Mouse (Mus musculus) MEL (cell line): Measurements from ENCODE around the gene Orm2. TPM values are rescaled to one million over a fixed set of nuclear protein-coding genes. Genes with fewer than 3 reads are reported as not detected.
"Not testable (repeated sequence)": the region's sequence is repeated elsewhere in the genome, so short reads cannot be mapped to it uniquely, and the experiment has no call there.

Source experiments
- DNase-seq: peaks from one replicate; pipeline ENCODE4 v3.0.0; 2011; ENCODE audit warnings: low read depth, low spot score
- H3K27ac ChIP-seq: 2 replicates; pipeline ENCODE4 v1.5.1; 2012; ENCODE audit warnings: low read depth, mild to moderate bottlenecking, control low read depth, low read length, moderate library complexity; ENCODE audit not compliant: control insufficient read depth
- H3K27me3 ChIP-seq, 2 experiments: fragments of 150-350 bp in 1 of 2; sonication (generic) in 1 of 2; 2 replicates each; pipeline ENCODE4 v1.6.1; 2012; ENCODE audit warnings: low read length in 2 of 2, mild to moderate bottlenecking in 2 of 2, improper control_type of control experiment in 1 of 2, moderate library complexity in 1 of 2; ENCODE audit not compliant: insufficient read depth in 2 of 2, control insufficient read depth in 1 of 2
- H3K36me3 ChIP-seq, 2 experiments: 2 replicates each; pipeline ENCODE4 v1.6.1; 2012 to 2014; ENCODE audit warnings: low read length in 2 of 2, improper control_type of control experiment in 1 of 2, inconsistent platforms in 1 of 2, mild to moderate bottlenecking in 1 of 2; ENCODE audit not compliant: insufficient read depth in 2 of 2, control insufficient read depth in 1 of 2
- H3K4me1 ChIP-seq, 2 experiments: fragments of 150-350 bp in 1 of 2; sonication (generic) in 1 of 2; 2 replicates each; pipeline ENCODE4 v1.6.1; 2012; ENCODE audit warnings: low read length in 2 of 2, improper control_type of control experiment in 1 of 2, mild to moderate bottlenecking in 1 of 2; ENCODE audit not compliant: insufficient read depth in 2 of 2, control insufficient read depth in 1 of 2
- H3K4me3 ChIP-seq, 2 experiments: fragments of 150-350 bp in 1 of 2; sonication (generic) in 1 of 2; 2 replicates each; pipeline ENCODE4 v1.5.1; 2012; ENCODE audit warnings: low read depth in 2 of 2, low read length in 2 of 2, mild to moderate bottlenecking in 2 of 2, moderate library complexity in 2 of 2, control low read depth in 1 of 2, improper control_type of control experiment in 1 of 2; ENCODE audit not compliant: control insufficient read depth in 1 of 2, insufficient read depth in 1 of 2
- H3K79me2 ChIP-seq: 2 replicates; pipeline ENCODE4 v1.6.1; 2012; ENCODE audit warnings: mild to moderate bottlenecking, low read length, moderate library complexity; ENCODE audit not compliant: control insufficient read depth, poor library complexity, insufficient read depth
- H3K9ac ChIP-seq: 2 replicates; pipeline ENCODE4 v1.6.1; 2012; ENCODE audit warnings: low read depth, mild to moderate bottlenecking, control low read depth, low read length, moderate library complexity; ENCODE audit not compliant: control insufficient read depth, poor library complexity, severe bottlenecking
- H3K9me3 ChIP-seq: fragments of 150-350 bp; sonication (generic); replicated peaks from 2 replicates; pipeline ENCODE4 v1.6.1; 2012; ENCODE audit warnings: mild to moderate bottlenecking, low read length, improper control_type of control experiment, moderate library complexity; ENCODE audit not compliant: insufficient read depth
- BHLHE40 ChIP-seq: IDR thresholded peaks from 2 replicates; pipeline ENCODE4 v1.6.1; 2012; ENCODE audit warnings: low read depth, mild to moderate bottlenecking, inconsistent platforms, low read length, improper control_type of control experiment, borderline replicate concordance
- CHD2 ChIP-seq: IDR thresholded peaks from 2 replicates; pipeline ENCODE4 v1.6.1; 2011; ENCODE audit warnings: low read length, improper control_type of control experiment
- CTCF ChIP-seq, 3 experiments: IDR thresholded peaks in 2 of 3; conservative IDR thresholded peaks in 1 of 3; 2 replicates each; pipeline ENCODE4 v1.5.1; 2011 to 2012; ENCODE audit warnings: low read length in 3 of 3, low read depth in 2 of 3, mild to moderate bottlenecking in 2 of 3, improper control_type of control experiment in 1 of 3, inconsistent platforms in 1 of 3, mixed read lengths in 1 of 3, moderate library complexity in 1 of 3; ENCODE audit not compliant: control insufficient read depth in 1 of 3, insufficient read depth in 1 of 3, poor library complexity in 1 of 3, severe bottlenecking in 1 of 3
- E2F4 ChIP-seq: IDR thresholded peaks from 2 replicates; pipeline ENCODE4 v1.6.1; 2011; ENCODE audit warnings: low read depth, low read length, improper control_type of control experiment, borderline replicate concordance
- ELF1 ChIP-seq: IDR thresholded peaks from 2 replicates; pipeline ENCODE4 v1.6.1; 2014; ENCODE audit warnings: low read depth, mild to moderate bottlenecking, inconsistent platforms, low read length, improper control_type of control experiment, moderate library complexity
- ETS1 ChIP-seq: IDR thresholded peaks from 2 replicates; pipeline ENCODE4 v1.6.1; 2012; ENCODE audit warnings: low read depth, mild to moderate bottlenecking, inconsistent platforms, low read length, improper control_type of control experiment, moderate library complexity
- MAZ ChIP-seq: IDR thresholded peaks from 2 replicates; pipeline ENCODE4 v1.6.1; 2012; ENCODE audit warnings: low read depth, mild to moderate bottlenecking, inconsistent platforms, low read length, improper control_type of control experiment
- MXI1 ChIP-seq: IDR thresholded peaks from 2 replicates; pipeline ENCODE4 v1.6.1; 2011; ENCODE audit warnings: mild to moderate bottlenecking, low read depth, low read length, improper control_type of control experiment
- MYB ChIP-seq: IDR thresholded peaks from 2 replicates; pipeline ENCODE4 v1.6.1; 2011; ENCODE audit warnings: mild to moderate bottlenecking, low read depth, low read length, improper control_type of control experiment
- MYC ChIP-seq: IDR thresholded peaks from 2 replicates; pipeline ENCODE4 v1.6.1; 2011; ENCODE audit warnings: low read depth, mild to moderate bottlenecking, low read length, improper control_type of control experiment, moderate library complexity
- NELFE ChIP-seq: IDR thresholded peaks from 2 replicates; pipeline ENCODE4 v1.6.1; 2011; ENCODE audit warnings: low read depth, low read length, improper control_type of control experiment
- NRF1 ChIP-seq: IDR thresholded peaks from 2 replicates; pipeline ENCODE4 v1.6.1; 2014; ENCODE audit warnings: low read depth, mild to moderate bottlenecking, inconsistent platforms, low read length, improper control_type of control experiment, moderate library complexity; ENCODE audit not compliant: poor library complexity, insufficient read depth, severe bottlenecking
- RAD21 ChIP-seq: IDR thresholded peaks from 2 replicates; pipeline ENCODE4 v1.6.1; 2011; ENCODE audit warnings: mild to moderate bottlenecking, low read depth, low read length, improper control_type of control experiment
- RCOR1 ChIP-seq: IDR thresholded peaks from 2 replicates; pipeline ENCODE4 v1.6.1; 2012; ENCODE audit warnings: low read depth, mild to moderate bottlenecking, inconsistent platforms, low read length, improper control_type of control experiment
- SIN3A ChIP-seq: IDR thresholded peaks from 2 replicates; pipeline ENCODE4 v1.6.1; 2012; ENCODE audit warnings: low read length, improper control_type of control experiment, inconsistent platforms
- SMC3 ChIP-seq: IDR thresholded peaks from 2 replicates; pipeline ENCODE4 v1.6.1; 2011; ENCODE audit warnings: low read depth, low read length, improper control_type of control experiment
- UBTF ChIP-seq: IDR thresholded peaks from 2 replicates; pipeline ENCODE4 v1.6.1; 2012; ENCODE audit warnings: low read depth, mild to moderate bottlenecking, inconsistent platforms, low read length, improper control_type of control experiment, moderate library complexity, borderline replicate concordance; ENCODE audit not compliant: insufficient read depth
- ZKSCAN1 ChIP-seq: IDR thresholded peaks from 2 replicates; pipeline ENCODE4 v1.6.1; 2012; ENCODE audit warnings: low read depth, mild to moderate bottlenecking, inconsistent platforms, low read length, improper control_type of control experiment, moderate library complexity
- ZMIZ1 ChIP-seq: IDR thresholded peaks from 2 replicates; pipeline ENCODE4 v1.6.1; 2012; ENCODE audit warnings: low read depth, mild to moderate bottlenecking, inconsistent platforms, low read length, improper control_type of control experiment, moderate library complexity
- polyA plus RNA-seq, 2 experiments: library from polyadenylated mRNA; stranded (reverse) in 1 of 2; unstranded in 1 of 2; fragments of >175 nt in 1 of 2; fragments of >200 nt in 1 of 2; gene quantifications; 2 replicates each; pipeline versions ENCODE4 v1.2.1 to v1.2.4; 2012; ENCODE audit warnings: low replicate concordance in 2 of 2, low read depth in 1 of 2; ENCODE audit not compliant: insufficient read length in 2 of 2, insufficient read depth in 1 of 2, missing spikeins in 1 of 2
- total RNA-seq: library from RNA; depleted of rRNA; stranded (reverse); fragments of 300-350 nt; gene quantifications from 2 replicates; pipeline ENCODE4 v1.2.3, GENCODE M21; 2012

Orm2 gene
- total and polyA plus RNA-seq, 3 experiments = not detected

GRCm38 (mm10) chr4:63316076-63316746 lies 46.0 kb upstream of the Orm2 start:
- no peaks in the 10 kb centered on the region for H3K36me3 ChIP-seq
- no peaks in the 10 kb centered on the region for H3K4me1 ChIP-seq
- H3K4me3 ChIP-seq = no peak overlapping the region
- no peak overlapping the region for H3K27ac ChIP-seq
- no peak overlapping the region for H3K9ac ChIP-seq
- TF ChIP-seq MAZ (no peak), BHLHE40 (no peak), NELFE (no peak), MXI1 (no peak), MYC (no peak), SIN3A (no peak), NRF1 (no peak), E2F4 (no peak), MYB (no peak), CHD2 (no peak), ELF1 (no peak), RCOR1 (no peak)
- no peaks in the 10 kb centered on the region for H3K27me3 ChIP-seq
- H3K9me3 ChIP-seq = no peaks in the 10 kb centered on the region
- no peak for DNase-seq
- H3K79me2 ChIP-seq = no peaks in the 10 kb centered on the region

GRCm38 (mm10) chr4:63319566-63319965 lies 42.7 kb upstream of the Orm2 start:
- not testable (repeated sequence) for H3K4me1 ChIP-seq, H3K9me3 ChIP-seq, H3K27me3 ChIP-seq, H3K36me3 ChIP-seq, H3K4me3 ChIP-seq, H3K79me2 ChIP-seq, H3K9ac ChIP-seq, H3K27ac ChIP-seq, DNase-seq
- TF ChIP-seq CTCF (IDR thresholded peaks at IDR 0.05 in 2 of 3, conservative IDR thresholded peaks at IDR 0.05 in 1 of 3; ENCODE audit: control insufficient read depth in 1 of 3, insufficient read depth in 1 of 3, low read depth in 2 of 3, low read length in 3 of 3, poor library complexity in 1 of 3, severe bottlenecking in 1 of 3) = peak in 2 of 3 experiments; percentile 24 to 38; a peak in 4 of 6 replicates
- TF ChIP-seq SMC3 = peak; percentile 19; the same call in 1 of the 2 replicates
- TF ChIP-seq RAD21 = peak; percentile 11; the same call in 1 of the 2 replicates
- TF ChIP-seq, all 39 proteins: peak for 3; not testable (repeated sequence) for 36

GRCm38 (mm10) chr4:63323275-63323815 lies 38.9 kb upstream of the Orm2 start:
- TF ChIP-seq ZKSCAN1 (no peak), UBTF (no peak), ZMIZ1 (no peak), NELFE (no peak), ETS1 (no peak)
- TF ChIP-seq, all 39 proteins: peak for 0
- no peaks in the 10 kb centered on the region for H3K79me2 ChIP-seq
- H3K36me3 ChIP-seq = no peaks in the 10 kb centered on the region
- H3K4me1 ChIP-seq = no peaks in the 10 kb centered on the region
- no peak for DNase-seq
- no peaks in the 10 kb centered on the region for H3K9me3 ChIP-seq
- no peak overlapping the region for H3K9ac ChIP-seq
- no peaks in the 10 kb centered on the region for H3K27me3 ChIP-seq
- H3K4me3 ChIP-seq = no peak overlapping the region
- H3K27ac ChIP-seq = no peak overlapping the region
